Mouse (Mus musculus): ENCODE results near the gene Trp53. TPM values are rescaled to one million over a fixed set of nuclear protein-coding genes. Genes with fewer than 3 reads are reported as not detected.

The Trp53 gene
- polyA plus RNA-seq, 1 experiment from 2014 or later, result 103 TPM

DNA sequence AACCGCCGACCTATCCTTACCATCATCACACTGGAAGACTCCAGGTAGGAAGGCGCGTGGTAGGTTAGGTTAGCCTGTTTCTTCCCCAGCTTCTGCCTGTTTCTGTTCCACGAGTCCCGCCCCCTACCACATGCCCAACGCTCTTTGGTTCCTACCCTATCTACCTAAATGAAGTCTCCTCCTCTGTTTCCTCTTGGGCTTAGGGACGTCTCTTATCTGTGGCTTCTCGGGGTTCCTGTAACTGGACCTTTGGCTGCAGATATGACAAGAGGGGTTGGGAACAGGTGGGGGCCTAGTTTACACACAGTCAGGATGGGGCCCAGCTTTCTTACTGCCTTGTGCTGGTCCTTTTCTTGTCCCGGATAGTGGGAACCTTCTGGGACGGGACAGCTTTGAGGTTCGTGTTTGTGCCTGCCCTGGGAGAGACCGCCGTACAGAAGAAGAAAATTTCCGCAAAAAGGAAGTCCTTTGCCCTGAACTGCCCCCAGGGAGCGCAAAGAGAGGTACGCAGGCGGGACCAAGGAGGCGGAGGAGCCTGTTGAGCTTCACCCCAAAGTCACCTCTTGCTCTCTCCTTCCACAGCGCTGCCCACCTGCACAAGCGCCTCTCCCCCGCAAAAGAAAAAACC lies 9.2 kb downstream of the Trp53 start:
- H3K9me3 ChIP-seq (ENCODE audit: control insufficient read depth, low read length), result no peaks in the 10 kb centered on the region
- H3K9ac ChIP-seq (replicated peaks; ENCODE audit: low read depth, low read length), result no peak overlapping the region
- H3K4me3 ChIP-seq (replicated peaks; ENCODE audit: low read length), result no peak overlapping the region
- no peak for ATAC-seq
- H3K36me3 ChIP-seq (ENCODE audit: control insufficient read depth, insufficient read depth), result peaks cover 18% of the 10 kb centered on the region
- WGBS, result 92% methylated on average over 22 of the region's 22 CpGs
- H3K4me2 ChIP-seq (ENCODE audit: low read length), result no peak overlapping the region
- H3K4me1 ChIP-seq (replicated peaks; ENCODE audit: control insufficient read depth, insufficient read depth, low read length), result peaks cover 6% of the 10 kb centered on the region
- no peak overlapping the region for H3K27ac ChIP-seq (ENCODE audit: low read length)
- H3K27me3 ChIP-seq (replicated peaks; ENCODE audit: control insufficient read depth, insufficient read depth, low read length), result no peaks in the 10 kb centered on the region

DNA sequence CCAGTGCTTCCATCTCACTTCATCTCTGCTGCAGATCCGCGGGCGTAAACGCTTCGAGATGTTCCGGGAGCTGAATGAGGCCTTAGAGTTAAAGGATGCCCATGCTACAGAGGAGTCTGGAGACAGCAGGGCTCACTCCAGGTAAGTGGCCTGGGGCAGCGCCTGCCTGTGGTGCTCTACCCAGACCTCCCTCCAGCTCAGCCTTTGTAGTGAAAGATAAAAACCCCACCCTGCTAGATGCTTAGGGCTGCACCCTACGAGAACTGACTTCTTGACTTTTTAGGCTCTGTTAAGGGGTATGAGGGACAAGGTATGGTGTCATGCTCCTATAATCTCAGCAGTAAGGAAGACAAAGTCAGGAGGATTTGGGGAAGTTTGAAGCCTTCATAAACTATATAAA lies 10.5 kb downstream of the Trp53 start:
- Histone ChIP-seq H3K36me3 (ENCODE audit: control insufficient read depth, insufficient read depth) (peaks cover 18% of the 10 kb centered on the region), H3K4me3 (replicated peaks; ENCODE audit: low read length) (no peak overlapping the region), H3K27me3 (replicated peaks; ENCODE audit: control insufficient read depth, insufficient read depth, low read length) (no peaks in the 10 kb centered on the region), H3K9ac (replicated peaks; ENCODE audit: low read depth, low read length) (no peak overlapping the region), H3K27ac (ENCODE audit: low read length) (no peak overlapping the region), H3K4me1 (replicated peaks; ENCODE audit: control insufficient read depth, insufficient read depth, low read length) (peaks cover 6% of the 10 kb centered on the region), H3K4me2 (ENCODE audit: low read length) (no peak overlapping the region), H3K9me3 (ENCODE audit: control insufficient read depth, low read length) (no peaks in the 10 kb centered on the region)
- ATAC-seq, result no peak
- 94% methylated on average over 8 of the region's 8 CpGs for WGBS

DNA sequence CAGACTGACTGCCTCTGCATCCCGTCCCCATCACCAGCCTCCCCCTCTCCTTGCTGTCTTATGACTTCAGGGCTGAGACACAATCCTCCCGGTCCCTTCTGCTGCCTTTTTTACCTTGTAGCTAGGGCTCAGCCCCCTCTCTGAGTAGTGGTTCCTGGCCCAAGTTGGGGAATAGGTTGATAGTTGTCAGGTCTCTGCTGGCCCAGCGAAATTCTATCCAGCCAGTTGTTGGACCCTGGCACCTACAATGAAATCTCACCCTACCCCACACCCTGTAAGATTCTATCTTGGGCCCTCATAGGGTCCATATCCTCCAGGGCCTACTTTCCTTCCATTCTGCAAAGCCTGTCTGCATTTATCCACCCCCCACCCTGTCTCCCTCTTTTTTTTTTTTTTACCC lies 11.3 kb downstream of the Trp53 start:
- Histone ChIP-seq H3K27me3 (replicated peaks; ENCODE audit: control insufficient read depth, insufficient read depth, low read length) (no peaks in the 10 kb centered on the region), H3K4me2 (ENCODE audit: low read length) (no peak overlapping the region), H3K9ac (replicated peaks; ENCODE audit: low read depth, low read length) (no peak overlapping the region), H3K4me3 (replicated peaks; ENCODE audit: low read length) (no peak overlapping the region), H3K4me1 (replicated peaks; ENCODE audit: control insufficient read depth, insufficient read depth, low read length) (peaks cover 6% of the 10 kb centered on the region), H3K36me3 (ENCODE audit: control insufficient read depth, insufficient read depth) (peaks cover 18% of the 10 kb centered on the region), H3K9me3 (ENCODE audit: control insufficient read depth, low read length) (no peaks in the 10 kb centered on the region), H3K27ac (ENCODE audit: low read length) (no peak overlapping the region)
- no peak for ATAC-seq
- WGBS, result 86% methylated on average over 3 of the region's 3 CpGs

DNA sequence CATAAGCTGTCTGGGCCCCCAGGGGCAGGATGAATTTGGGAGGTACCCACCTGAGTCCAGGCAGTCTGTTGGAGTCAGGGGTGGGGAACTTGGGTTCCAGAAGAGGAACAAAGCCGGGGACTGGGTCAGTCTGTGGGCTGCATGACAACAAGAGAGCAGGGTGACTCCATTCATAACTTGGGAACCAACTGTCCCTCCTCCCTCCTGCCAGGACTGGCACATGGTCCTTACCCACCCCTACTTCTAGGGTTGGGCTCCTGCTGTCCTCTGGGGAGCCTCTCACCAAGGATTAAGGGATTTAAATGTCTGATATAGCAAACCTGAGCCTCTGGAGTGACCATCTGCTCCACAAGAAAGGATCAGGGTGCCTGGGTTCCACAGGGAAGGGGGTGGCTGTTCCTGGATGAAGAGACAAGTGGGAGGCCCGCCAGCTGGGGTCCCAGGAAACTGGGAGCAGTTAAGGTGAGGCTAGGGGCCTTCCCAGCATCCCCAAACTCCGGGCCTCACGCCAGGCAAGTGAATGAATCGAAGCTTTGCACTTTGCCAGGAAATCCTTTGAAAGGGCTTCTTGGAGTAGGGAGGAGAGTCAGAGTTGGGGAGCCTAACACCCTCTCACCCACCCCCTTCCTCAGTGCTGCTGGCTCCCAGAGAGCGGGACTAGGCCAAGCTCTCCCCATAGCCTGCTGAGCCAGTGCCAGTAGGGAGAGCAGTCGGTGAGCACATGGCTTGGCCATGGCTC lies 11.9 kb downstream of the Trp53 start:
- Histone ChIP-seq H3K27ac (ENCODE audit: low read length) (peak overlapping the region; percentile 58), H3K9ac (replicated peaks; ENCODE audit: low read depth, low read length) (no peak overlapping the region), H3K4me1 (replicated peaks; ENCODE audit: control insufficient read depth, insufficient read depth, low read length) (peaks cover 6% of the 10 kb centered on the region), H3K27me3 (replicated peaks; ENCODE audit: control insufficient read depth, insufficient read depth, low read length) (no peaks in the 10 kb centered on the region), H3K36me3 (ENCODE audit: control insufficient read depth, insufficient read depth) (peaks cover 18% of the 10 kb centered on the region), H3K4me2 (ENCODE audit: low read length) (no peak overlapping the region), H3K4me3 (replicated peaks; ENCODE audit: low read length) (no peak overlapping the region), H3K9me3 (ENCODE audit: control insufficient read depth, low read length) (no peaks in the 10 kb centered on the region)
- WGBS, result 46% methylated on average over 7 of the region's 7 CpGs
- peak; percentile 93 for ATAC-seq

DNA sequence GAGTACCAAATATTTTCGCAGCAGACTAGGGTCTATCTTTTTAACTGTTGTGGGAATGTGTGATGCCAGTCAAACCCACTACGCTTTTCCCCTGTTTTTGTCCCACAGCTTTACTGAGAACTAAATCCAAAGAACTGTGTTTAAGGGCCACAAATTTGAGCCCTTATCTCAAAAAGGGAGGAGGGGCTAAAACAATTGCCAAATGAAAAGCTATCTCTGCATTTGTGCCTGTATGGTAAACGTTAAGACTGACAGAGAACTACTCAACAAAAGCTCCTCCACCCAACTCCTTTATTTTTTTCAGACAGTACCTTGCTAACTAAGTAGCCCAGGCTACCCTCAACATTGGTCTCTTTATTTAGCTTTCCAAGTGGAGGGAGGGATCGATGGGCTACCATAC lies 12.6 kb downstream of the Trp53 start:
- Histone ChIP-seq H3K4me3 (replicated peaks; ENCODE audit: low read length) (no peak overlapping the region), H3K9ac (replicated peaks; ENCODE audit: low read depth, low read length) (no peak overlapping the region), H3K9me3 (ENCODE audit: control insufficient read depth, low read length) (no peaks in the 10 kb centered on the region), H3K27ac (ENCODE audit: low read length) (peak overlapping the region; percentile 29), H3K4me1 (replicated peaks; ENCODE audit: control insufficient read depth, insufficient read depth, low read length) (peaks cover 6% of the 10 kb centered on the region), H3K4me2 (ENCODE audit: low read length) (no peak overlapping the region), H3K27me3 (replicated peaks; ENCODE audit: control insufficient read depth, insufficient read depth, low read length) (no peaks in the 10 kb centered on the region), H3K36me3 (ENCODE audit: control insufficient read depth, insufficient read depth) (peaks cover 18% of the 10 kb centered on the region)
- 85% methylated on average over 4 of the region's 4 CpGs for WGBS
- no peak for ATAC-seq

DNA sequence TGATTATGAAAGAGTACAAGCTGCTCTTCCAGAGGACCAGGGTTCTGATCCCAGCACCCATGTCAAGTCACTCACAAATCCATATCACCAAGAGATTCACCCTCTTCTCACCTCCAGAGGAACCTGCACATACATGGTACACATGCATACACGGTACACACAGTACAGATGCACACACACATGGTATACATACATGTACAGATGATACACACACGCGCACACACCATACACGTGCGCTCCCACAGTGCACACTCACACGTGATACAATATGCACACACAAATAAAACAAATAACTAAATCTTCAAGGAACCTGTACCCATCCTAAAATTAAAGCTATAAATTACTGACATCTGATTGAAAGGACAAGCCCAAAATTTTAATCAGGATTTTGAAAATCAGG lies 14.7 kb downstream of the Trp53 start:
- ATAC-seq, result no peak
- WGBS, result 96% methylated on average over 6 of the region's 6 CpGs
- no peaks in the 10 kb centered on the region for H3K27me3 ChIP-seq (replicated peaks; ENCODE audit: control insufficient read depth, insufficient read depth, low read length)

DNA sequence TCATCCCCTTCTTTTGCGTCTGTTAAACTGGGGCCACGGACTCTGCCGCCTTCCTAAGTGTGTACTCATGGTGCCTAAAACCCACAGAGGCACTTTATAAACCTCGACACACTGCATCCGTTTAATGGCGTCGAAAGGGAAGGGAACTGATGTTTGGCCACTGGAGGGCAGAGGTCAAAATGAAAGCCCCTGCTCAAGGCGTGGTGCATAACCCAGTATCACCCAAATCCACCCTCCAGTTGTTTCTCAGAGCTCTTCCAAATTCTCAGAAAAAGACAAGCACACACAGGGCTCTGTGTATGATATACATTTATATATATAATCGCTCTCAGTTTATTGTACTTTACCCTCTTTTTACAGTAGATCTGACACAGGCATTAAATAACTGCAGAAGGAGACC lies 19.3 kb downstream of the Trp53 start:
- Histone ChIP-seq H3K27me3 (replicated peaks; ENCODE audit: control insufficient read depth, insufficient read depth, low read length) (no peaks in the 10 kb centered on the region), H3K9ac (replicated peaks; ENCODE audit: low read depth, low read length) (no peak overlapping the region), H3K9me3 (ENCODE audit: control insufficient read depth, low read length) (no peaks in the 10 kb centered on the region), H3K4me3 (replicated peaks; ENCODE audit: low read length) (no peak overlapping the region), H3K36me3 (ENCODE audit: control insufficient read depth, insufficient read depth) (peaks cover 3% of the 10 kb centered on the region; the same call in 1 of the 2 replicates), H3K27ac (ENCODE audit: low read length) (no peak overlapping the region), H3K4me1 (replicated peaks; ENCODE audit: control insufficient read depth, insufficient read depth, low read length) (peaks cover 17% of the 10 kb centered on the region), H3K4me2 (ENCODE audit: low read length) (no peak overlapping the region)
- no peak for ATAC-seq
- 11% methylated on average over 9 of the region's 9 CpGs for WGBS

More for the DNA sequence above, 14.7 kb downstream of the Trp53 start:
- no peak overlapping the region for H3K27ac ChIP-seq (ENCODE audit: low read length)
- no peak overlapping the region for H3K4me2 ChIP-seq (ENCODE audit: low read length)
- H3K4me1 ChIP-seq (replicated peaks; ENCODE audit: control insufficient read depth, insufficient read depth, low read length), result peaks cover 8% of the 10 kb centered on the region
- H3K9me3 ChIP-seq (ENCODE audit: control insufficient read depth, low read length), result no peaks in the 10 kb centered on the region
- no peak overlapping the region for H3K4me3 ChIP-seq (replicated peaks; ENCODE audit: low read length)
- H3K36me3 ChIP-seq (ENCODE audit: control insufficient read depth, insufficient read depth), result peaks cover 5% of the 10 kb centered on the region; the same call in 1 of the 2 replicates
- H3K9ac ChIP-seq (replicated peaks; ENCODE audit: low read depth, low read length), result no peak overlapping the region

DNA sequence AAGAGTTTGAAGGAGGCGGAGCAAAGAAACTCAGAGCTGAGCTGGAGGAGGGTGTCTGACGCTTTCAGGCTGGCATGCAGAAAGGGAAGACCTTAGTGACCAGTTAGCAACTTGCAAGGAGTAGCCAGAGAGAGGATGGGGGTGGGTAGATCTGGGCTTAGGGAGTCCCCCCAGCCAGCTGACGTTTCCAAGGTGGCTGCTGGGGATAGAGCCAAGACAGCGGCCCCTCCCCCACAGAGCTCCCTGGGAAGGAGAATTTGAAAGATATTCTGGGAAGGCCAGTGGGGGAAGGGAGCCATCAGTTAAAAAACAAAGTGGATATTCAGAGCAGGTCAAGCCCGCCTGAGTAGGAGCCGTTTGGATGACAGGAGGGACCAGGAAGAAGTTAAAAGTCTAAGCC lies 19.9 kb downstream of the Trp53 start:
- 8% methylated on average over 6 of the region's 6 CpGs for WGBS
- no peak overlapping the region for H3K4me3 ChIP-seq (replicated peaks; ENCODE audit: low read length)
- H3K36me3 ChIP-seq (ENCODE audit: control insufficient read depth, insufficient read depth), result peaks cover 3% of the 10 kb centered on the region; the same call in 1 of the 2 replicates
- no peak overlapping the region for H3K9ac ChIP-seq (replicated peaks; ENCODE audit: low read depth, low read length)
- H3K4me1 ChIP-seq (replicated peaks; ENCODE audit: control insufficient read depth, insufficient read depth, low read length), result peaks cover 23% of the 10 kb centered on the region
- H3K27ac ChIP-seq (ENCODE audit: low read length), result no peak overlapping the region; the same call in 1 of the 2 replicates
- H3K27me3 ChIP-seq (replicated peaks; ENCODE audit: control insufficient read depth, insufficient read depth, low read length), result no peaks in the 10 kb centered on the region
- ATAC-seq, result 0 out of 2 replicates have a peak, but pooled peaks have one; percentile 38
- H3K9me3 ChIP-seq (ENCODE audit: control insufficient read depth, low read length), result no peaks in the 10 kb centered on the region
- H3K4me2 ChIP-seq (ENCODE audit: low read length), result no peak overlapping the region

DNA sequence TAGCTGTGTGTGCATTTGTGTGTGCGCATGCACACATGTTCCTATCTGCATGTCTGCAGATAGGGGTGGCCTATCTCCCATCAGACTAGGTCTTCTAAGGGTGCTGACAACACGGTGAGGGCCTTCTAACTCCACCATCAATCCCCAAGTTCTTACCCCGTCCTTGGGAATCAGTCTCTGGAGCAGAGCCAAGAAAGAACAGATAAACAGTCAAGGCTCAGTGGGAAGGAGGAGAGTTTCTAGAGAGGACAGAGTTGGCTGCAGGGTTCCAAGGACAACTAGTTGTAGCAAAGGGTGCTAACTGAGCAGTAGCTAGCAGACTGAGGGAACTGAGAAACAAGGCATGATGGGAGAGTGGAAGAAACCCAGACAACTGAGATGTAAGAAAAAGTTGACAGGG lies 21.6 kb downstream of the Trp53 start:
- 84% methylated on average over 3 of the region's 3 CpGs for WGBS
- H3K27ac ChIP-seq (ENCODE audit: low read length), result no peak overlapping the region
- ATAC-seq, result no peak

More for the DNA sequence above, 21.6 kb downstream of the Trp53 start:
- Histone ChIP-seq H3K4me3 (replicated peaks; ENCODE audit: low read length) (no peak overlapping the region), H3K4me2 (ENCODE audit: low read length) (no peak overlapping the region), H3K9me3 (ENCODE audit: control insufficient read depth, low read length) (no peaks in the 10 kb centered on the region), H3K36me3 (ENCODE audit: control insufficient read depth, insufficient read depth) (peaks cover 3% of the 10 kb centered on the region; the same call in 1 of the 2 replicates), H3K4me1 (replicated peaks; ENCODE audit: control insufficient read depth, insufficient read depth, low read length) (peaks cover 27% of the 10 kb centered on the region), H3K9ac (replicated peaks; ENCODE audit: low read depth, low read length) (no peak overlapping the region), H3K27me3 (replicated peaks; ENCODE audit: control insufficient read depth, insufficient read depth, low read length) (no peaks in the 10 kb centered on the region)
